Mouse (Mus musculus): ENCODE measurements around the gene Frmpd4. TPM values are rescaled to one million over a fixed set of nuclear protein-coding genes. Genes with fewer than 3 reads are reported as not detected.

Gene Frmpd4
- polyA plus RNA-seq, 1 experiment from 2014 or later, result not detected

GRCm38 (mm10) chrX:168415403-168415802 is 161.6 kb downstream of the Frmpd4 start:
- no peaks in the 10 kb centered on the region for H3K27me3 ChIP-seq (replicated peaks; ENCODE audit: control insufficient read depth, insufficient read depth, low read length)
- no peak overlapping the region for H3K4me2 ChIP-seq
- DNase-seq (ENCODE audit: low spot score), result no peak
- H3K9ac ChIP-seq (ENCODE audit: low read depth, low read length), result no peak overlapping the region
- H3K9me3 ChIP-seq (ENCODE audit: control insufficient read depth, low read length), result no peaks in the 10 kb centered on the region
- no peak overlapping the region for H3K4me3 ChIP-seq (ENCODE audit: low read depth, low read length)
- no peak overlapping the region for H3K27ac ChIP-seq (ENCODE audit: low read depth, low read length)
- ATAC-seq (replicated peaks; ENCODE audit: low FRiP score), result no peak
- 31% methylated on average over 3 of the region's 3 CpGs for WGBS
- no peaks in the 10 kb centered on the region for H3K4me1 ChIP-seq (replicated peaks; ENCODE audit: control insufficient read depth, insufficient read depth, low read length)
- H3K36me3 ChIP-seq (ENCODE audit: control insufficient read depth, insufficient read depth, low read length), result no peaks in the 10 kb centered on the region

GRCm38 (mm10) chrX:168403512-168403911 is 173.5 kb downstream of the Frmpd4 start:
- Histone ChIP-seq H3K36me3 (ENCODE audit: control insufficient read depth, insufficient read depth, low read length) (no peaks in the 10 kb centered on the region), H3K9ac (ENCODE audit: low read depth, low read length) (no peak overlapping the region), H3K4me3 (ENCODE audit: low read depth, low read length) (no peak overlapping the region), H3K27me3 (replicated peaks; ENCODE audit: control insufficient read depth, insufficient read depth, low read length) (no peaks in the 10 kb centered on the region), H3K4me1 (replicated peaks; ENCODE audit: control insufficient read depth, insufficient read depth, low read length) (no peaks in the 10 kb centered on the region), H3K9me3 (ENCODE audit: control insufficient read depth, low read length) (no peaks in the 10 kb centered on the region), H3K4me2 (no peak overlapping the region), H3K27ac (ENCODE audit: low read depth, low read length) (no peak overlapping the region)
- ATAC-seq (replicated peaks; ENCODE audit: low FRiP score) (no peak), DNase-seq (ENCODE audit: low spot score) (no peak)
- WGBS, result 88% methylated on average over 2 of the region's 2 CpGs

GRCm38 (mm10) chrX:168350431-168350830 is 226.6 kb downstream of the Frmpd4 start:
- no peak for DNase-seq (ENCODE audit: low spot score)
- 0 out of 2 replicates have a peak, but pooled peaks cover 3% of the 10 kb centered on the region for H3K27me3 ChIP-seq (replicated peaks; ENCODE audit: control insufficient read depth, insufficient read depth, low read length)
- no peaks in the 10 kb centered on the region for H3K4me1 ChIP-seq (replicated peaks; ENCODE audit: control insufficient read depth, insufficient read depth, low read length)
- no peak for ATAC-seq (replicated peaks; ENCODE audit: low FRiP score)
- no peak overlapping the region for H3K4me2 ChIP-seq
- no peak overlapping the region for H3K9ac ChIP-seq (ENCODE audit: low read depth, low read length)
- no peaks in the 10 kb centered on the region for H3K36me3 ChIP-seq (ENCODE audit: control insufficient read depth, insufficient read depth, low read length)
- WGBS, result 84% methylated on average over 2 of the region's 2 CpGs
- no peak overlapping the region for H3K4me3 ChIP-seq (ENCODE audit: low read depth, low read length)
- no peaks in the 10 kb centered on the region for H3K9me3 ChIP-seq (ENCODE audit: control insufficient read depth, low read length)
- no peak overlapping the region for H3K27ac ChIP-seq (ENCODE audit: low read depth, low read length)

- Histone ChIP-seq H3K36me3 (ENCODE audit: control insufficient read depth, insufficient read depth, low read length) (no peaks in the 10 kb centered on the region), H3K27me3 (replicated peaks; ENCODE audit: control insufficient read depth, insufficient read depth, low read length) (0 out of 2 replicates have a peak, but pooled peaks cover 3% of the 10 kb centered on the region), H3K4me2 (no peak overlapping the region), H3K9ac (ENCODE audit: low read depth, low read length) (no peak overlapping the region), H3K9me3 (ENCODE audit: control insufficient read depth, low read length) (no peaks in the 10 kb centered on the region), H3K27ac (ENCODE audit: low read depth, low read length) (no peak overlapping the region), H3K4me1 (replicated peaks; ENCODE audit: control insufficient read depth, insufficient read depth, low read length) (no peaks in the 10 kb centered on the region), H3K4me3 (ENCODE audit: low read depth, low read length) (no peak overlapping the region)
- no peak for DNase-seq (ENCODE audit: low spot score)
- no peak for ATAC-seq (replicated peaks; ENCODE audit: low FRiP score)
- 76% methylated on average over 5 of the region's 5 CpGs for WGBS
Observed at GRCm38 (mm10) chrX:168349320-168350225, 227.5 kb downstream of the Frmpd4 start.

GRCm38 (mm10) chrX:168338212-168338611 is 238.8 kb downstream of the Frmpd4 start:
- no peak for ATAC-seq (replicated peaks; ENCODE audit: low FRiP score)
- Histone ChIP-seq H3K4me1 (replicated peaks; ENCODE audit: control insufficient read depth, insufficient read depth, low read length) (no peaks in the 10 kb centered on the region), H3K27me3 (replicated peaks; ENCODE audit: control insufficient read depth, insufficient read depth, low read length) (no peaks in the 10 kb centered on the region), H3K27ac (ENCODE audit: low read depth, low read length) (no peak overlapping the region), H3K4me3 (ENCODE audit: low read depth, low read length) (no peak overlapping the region), H3K9ac (ENCODE audit: low read depth, low read length) (no peak overlapping the region), H3K36me3 (ENCODE audit: control insufficient read depth, insufficient read depth, low read length) (no peaks in the 10 kb centered on the region), H3K4me2 (no peak overlapping the region), H3K9me3 (ENCODE audit: control insufficient read depth, low read length) (no peaks in the 10 kb centered on the region)
- DNase-seq (ENCODE audit: low spot score), result no peak

- Histone ChIP-seq H3K4me2 (no peak overlapping the region), H3K9me3 (ENCODE audit: control insufficient read depth, low read length) (no peaks in the 10 kb centered on the region), H3K36me3 (ENCODE audit: control insufficient read depth, insufficient read depth, low read length) (no peaks in the 10 kb centered on the region), H3K27me3 (replicated peaks; ENCODE audit: control insufficient read depth, insufficient read depth, low read length) (no peaks in the 10 kb centered on the region; the same call in 1 of the 2 replicates), H3K4me1 (replicated peaks; ENCODE audit: control insufficient read depth, insufficient read depth, low read length) (no peaks in the 10 kb centered on the region), H3K9ac (ENCODE audit: low read depth, low read length) (no peak overlapping the region), H3K27ac (ENCODE audit: low read depth, low read length) (no peak overlapping the region), H3K4me3 (ENCODE audit: low read depth, low read length) (no peak overlapping the region)
- ATAC-seq (replicated peaks; ENCODE audit: low FRiP score) (no peak), DNase-seq (ENCODE audit: low spot score) (no peak)
- WGBS, result 63% methylated on average over 3 of the region's 3 CpGs
Observed at GRCm38 (mm10) chrX:168325161-168325560, 251.9 kb downstream of the Frmpd4 start.

GRCm38 (mm10) chrX:168312158-168312557 is 264.9 kb downstream of the Frmpd4 start:
- no peaks in the 10 kb centered on the region for H3K36me3 ChIP-seq (ENCODE audit: control insufficient read depth, insufficient read depth, low read length)
- H3K4me3 ChIP-seq (ENCODE audit: low read depth, low read length), result no peak overlapping the region
- H3K9ac ChIP-seq (ENCODE audit: low read depth, low read length), result no peak overlapping the region
- no peak for DNase-seq (ENCODE audit: low spot score)
- no peaks in the 10 kb centered on the region for H3K4me1 ChIP-seq (replicated peaks; ENCODE audit: control insufficient read depth, insufficient read depth, low read length)
- no peaks in the 10 kb centered on the region for H3K9me3 ChIP-seq (ENCODE audit: control insufficient read depth, low read length)
- H3K27ac ChIP-seq (ENCODE audit: low read depth, low read length), result no peak overlapping the region
- 86% methylated on average over 1 of the region's 1 CpGs for WGBS
- no peak for ATAC-seq (replicated peaks; ENCODE audit: low FRiP score)
- no peak overlapping the region for H3K4me2 ChIP-seq
- no peaks in the 10 kb centered on the region; the same call in 1 of the 2 replicates for H3K27me3 ChIP-seq (replicated peaks; ENCODE audit: control insufficient read depth, insufficient read depth, low read length)

GRCm38 (mm10) chrX:168310143-168310542 is 266.9 kb downstream of the Frmpd4 start:
- Histone ChIP-seq H3K27ac (ENCODE audit: low read depth, low read length) (no peak overlapping the region), H3K4me1 (replicated peaks; ENCODE audit: control insufficient read depth, insufficient read depth, low read length) (no peaks in the 10 kb centered on the region), H3K4me3 (ENCODE audit: low read depth, low read length) (no peak overlapping the region), H3K4me2 (no peak overlapping the region), H3K27me3 (replicated peaks; ENCODE audit: control insufficient read depth, insufficient read depth, low read length) (no peaks in the 10 kb centered on the region; the same call in 1 of the 2 replicates), H3K9me3 (ENCODE audit: control insufficient read depth, low read length) (no peaks in the 10 kb centered on the region), H3K9ac (ENCODE audit: low read depth, low read length) (no peak overlapping the region), H3K36me3 (ENCODE audit: control insufficient read depth, insufficient read depth, low read length) (no peaks in the 10 kb centered on the region)
- ATAC-seq (replicated peaks; ENCODE audit: low FRiP score) (no peak), DNase-seq (ENCODE audit: low spot score) (no peak)
- 18% methylated on average over 1 of the region's 1 CpGs for WGBS

GRCm38 (mm10) chrX:168292506-168292905 is 284.5 kb downstream of the Frmpd4 start:
- ATAC-seq (replicated peaks; ENCODE audit: low FRiP score) (no peak), DNase-seq (ENCODE audit: low spot score) (no peak)
- Histone ChIP-seq H3K9ac (ENCODE audit: low read depth, low read length) (no peak overlapping the region), H3K4me1 (replicated peaks; ENCODE audit: control insufficient read depth, insufficient read depth, low read length) (no peaks in the 10 kb centered on the region), H3K36me3 (ENCODE audit: control insufficient read depth, insufficient read depth, low read length) (no peaks in the 10 kb centered on the region), H3K4me2 (no peak overlapping the region), H3K4me3 (ENCODE audit: low read depth, low read length) (no peak overlapping the region), H3K27ac (ENCODE audit: low read depth, low read length) (no peak overlapping the region), H3K27me3 (replicated peaks; ENCODE audit: control insufficient read depth, insufficient read depth, low read length) (no peaks in the 10 kb centered on the region; the same call in 1 of the 2 replicates), H3K9me3 (ENCODE audit: control insufficient read depth, low read length) (no peaks in the 10 kb centered on the region)
- 78% methylated on average over 3 of the region's 3 CpGs for WGBS
